Mouse (Mus musculus): ENCODE data around the gene Zmat3.

DNA sequence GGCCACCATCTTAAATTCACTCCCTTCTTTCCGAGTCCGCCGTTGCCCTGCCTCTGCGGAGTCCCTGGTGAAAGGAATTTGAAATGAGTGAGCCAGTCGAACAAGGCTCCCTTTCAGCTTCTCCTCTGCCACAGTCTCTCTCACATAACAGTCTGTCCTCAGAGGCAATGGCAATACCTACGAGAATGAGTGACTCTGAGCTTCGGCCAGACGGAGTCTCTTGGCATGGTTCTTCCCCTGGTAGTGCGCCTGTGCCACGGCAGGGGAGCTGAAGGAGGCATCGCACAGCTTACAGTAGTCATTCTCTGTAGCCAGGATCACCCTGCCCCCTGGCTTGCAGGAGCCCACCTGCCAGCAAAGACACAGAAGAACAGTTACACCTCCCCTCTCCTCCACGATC is 22.4 kb downstream of the Zmat3 start:
- TF ChIP-seq CTCF (IDR thresholded peaks at IDR 0.05) = no peak
- TF ChIP-seq POLR2A (IDR thresholded peaks at IDR 0.05; ENCODE audit: insufficient read depth, low read depth, low read length) = no peak

Data from heart, adult 2 months (tissue).